Mouse (Mus musculus): ENCODE results near the gene Syngap1.
"Not testable (repeated sequence)": the region's sequence is repeated elsewhere in the genome, so short reads cannot be mapped to it uniquely, and the experiment has no call there.

Syngap1 gene

DNA sequence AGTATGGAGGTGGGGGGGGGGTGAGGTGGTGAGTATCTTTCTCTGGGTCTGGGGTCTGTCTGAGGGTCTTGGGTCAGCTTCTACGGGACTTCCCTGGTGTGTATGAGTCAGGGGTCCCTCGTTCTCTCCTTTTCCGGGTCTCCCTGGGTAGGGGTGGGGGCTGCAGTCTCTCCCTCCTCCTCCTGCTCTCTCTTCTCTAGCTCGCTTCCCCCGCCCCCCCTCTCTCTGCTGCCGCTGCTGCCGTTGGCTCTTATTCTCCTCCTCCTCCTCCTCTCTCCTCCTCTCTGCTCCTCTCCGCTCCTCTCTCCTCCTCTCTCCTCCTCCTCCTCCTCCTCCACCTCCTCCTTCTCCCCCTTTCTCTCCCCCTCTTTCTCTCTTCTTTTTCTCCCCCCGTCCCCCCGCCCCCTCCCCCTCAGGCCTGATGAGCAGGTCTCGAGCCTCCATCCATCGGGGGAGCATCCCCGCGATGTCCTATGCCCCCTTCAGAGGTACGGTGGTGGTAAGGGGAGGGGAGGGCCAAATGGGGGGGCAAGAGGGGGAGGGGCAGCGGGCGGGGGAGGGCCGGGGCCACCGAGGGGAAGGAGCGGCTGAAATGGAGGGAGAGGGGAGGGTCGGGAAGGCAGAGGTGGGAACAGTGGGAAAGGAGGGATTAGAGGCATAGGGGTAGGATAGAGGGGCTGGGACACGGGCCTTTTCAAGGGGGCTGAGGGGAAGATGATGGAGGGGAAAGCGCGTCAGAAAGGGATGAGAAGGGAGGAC lies at the start of gene Syngap1:
TSS of gene Syngap1 (plus strand) at position 223 of the 759 bp plus-strand sequence.
- no peak for DNase-seq

- no peak for DNase-seq
These were observed 48.2 kb upstream of the Syngap1 start for GRCm38 (mm10) chr17:26892635-26893375.

DNA sequence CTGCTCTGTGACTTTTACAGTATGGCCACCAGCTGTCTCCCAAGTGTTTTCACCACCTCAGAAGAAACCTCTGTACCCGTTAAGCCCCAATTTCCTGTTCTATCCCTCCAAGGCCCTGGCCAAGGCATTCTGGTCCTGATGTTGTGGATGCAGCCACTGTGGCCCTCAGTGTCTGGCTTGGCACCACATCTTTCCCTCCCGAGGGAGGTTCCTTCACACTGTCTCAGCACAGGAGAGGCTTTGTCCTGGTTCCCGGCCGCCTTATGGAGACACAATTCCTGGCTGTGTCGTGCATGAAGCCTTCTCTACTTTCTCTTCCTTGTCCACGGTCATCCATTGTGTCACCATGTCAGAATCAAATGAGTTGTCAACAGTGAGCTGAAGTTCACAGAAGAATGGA lies 47.6 kb upstream of the Syngap1 start:
- no peak for DNase-seq

GRCm38 (mm10) chr17:26894342-26894741 lies 46.7 kb upstream of the Syngap1 start:
- DNase-seq = no peak

DNA sequence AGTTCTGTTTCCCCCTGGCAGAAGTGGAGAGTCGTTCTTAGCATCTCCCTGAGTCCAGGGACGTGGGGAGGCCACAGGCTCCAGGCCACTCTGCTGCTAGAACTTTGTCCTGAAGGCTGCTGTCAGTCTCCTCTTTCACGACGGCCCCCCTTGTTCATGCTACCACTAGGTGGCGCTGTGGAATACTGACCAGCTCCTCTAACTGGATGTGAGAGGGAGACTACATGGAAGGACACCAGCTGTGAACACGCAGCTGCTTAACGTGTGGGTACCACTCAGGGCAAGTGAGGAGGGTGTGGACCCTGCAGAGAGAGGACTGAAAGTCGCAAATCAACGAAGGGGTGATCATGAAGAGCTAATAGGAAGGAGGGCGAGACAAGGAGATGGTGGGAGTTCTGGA lies 45.5 kb upstream of the Syngap1 start:
- DNase-seq = peak; percentile 17 to 29

GRCm38 (mm10) chr17:26900916-26901315 lies 40.1 kb upstream of the Syngap1 start:
- no peak for DNase-seq

DNA sequence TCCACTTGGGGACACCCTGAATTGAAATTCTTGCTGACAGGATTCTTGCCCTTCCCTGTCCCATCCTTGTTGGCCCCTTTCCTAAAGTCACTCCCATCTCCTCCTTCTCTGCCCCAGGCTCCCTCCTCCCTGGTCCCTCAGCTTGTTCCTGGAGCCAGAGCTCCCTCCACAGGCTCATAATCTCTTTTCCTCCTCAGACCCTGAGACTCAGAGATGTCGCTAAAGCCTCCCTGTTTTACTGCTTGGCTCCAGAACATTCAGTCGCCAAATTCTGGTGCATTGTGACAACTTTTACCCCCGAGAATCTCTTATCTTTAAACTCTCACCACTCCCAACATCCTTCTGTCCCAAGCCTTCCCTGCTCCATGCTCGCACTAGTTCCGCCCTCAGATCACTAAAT lies 36.7 kb upstream of the Syngap1 start:
- no peak for DNase-seq

- not testable (repeated sequence) for DNase-seq
These were observed 33.5 kb upstream of the Syngap1 start for GRCm38 (mm10) chr17:26907506-26907905.

GRCm38 (mm10) chr17:26915248-26915647 lies 25.8 kb upstream of the Syngap1 start:
- no peak for DNase-seq

- peak; percentile 98 to 99 for DNase-seq
These were observed 24.2 kb upstream of the Syngap1 start, which contains the start of gene Kifc5b for GRCm38 (mm10) chr17:26916711-26917482. Gene Kifc5b (plus strand): TSS chr17:26917091.

GRCm38 (mm10) chr17:26917560-26917959 lies 23.5 kb upstream of the Syngap1 start:
- DNase-seq = not testable (repeated sequence)

- no peak for DNase-seq
These were observed 22.7 kb upstream of the Syngap1 start for GRCm38 (mm10) chr17:26918343-26918742.

DNA sequence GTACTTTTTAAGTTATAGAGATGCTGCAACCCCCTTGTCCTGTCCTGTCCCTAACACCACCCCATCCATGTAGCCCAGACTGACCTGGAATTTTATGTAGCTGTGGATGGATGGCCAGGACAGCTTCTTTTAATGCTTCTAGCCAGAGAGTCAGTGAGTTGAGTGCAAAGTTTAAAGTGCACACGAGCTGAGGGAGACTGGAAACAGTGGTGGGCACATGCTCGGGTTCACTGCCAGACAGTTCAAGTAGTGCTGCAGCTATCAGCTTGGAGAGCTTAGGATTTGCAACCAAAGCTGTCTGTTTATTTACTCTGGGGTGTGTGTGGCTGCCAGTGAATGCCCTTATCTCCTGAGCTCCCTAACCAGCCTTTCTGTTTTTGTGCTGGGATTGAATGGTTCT lies 21.5 kb upstream of the Syngap1 start:
- not testable (repeated sequence) for DNase-seq

DNA sequence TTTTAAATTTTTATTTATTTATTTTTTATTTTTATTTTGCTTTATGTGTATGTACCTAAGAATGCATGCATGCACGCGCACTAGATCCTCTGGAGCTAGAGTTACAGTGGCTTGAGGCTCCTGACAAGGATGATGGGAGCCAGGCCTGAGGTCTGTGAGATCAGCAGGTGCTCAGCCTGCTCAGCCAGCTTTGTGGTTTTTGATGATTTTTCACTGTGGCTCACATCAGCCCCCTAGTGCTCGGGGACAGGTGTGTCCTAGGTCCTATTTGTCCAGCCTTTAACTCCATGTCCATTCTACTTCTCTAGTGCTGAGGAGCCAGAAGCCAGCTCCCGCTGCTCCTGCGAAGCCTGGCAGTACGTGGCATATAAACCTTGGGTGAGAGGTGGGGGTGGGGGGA lies 18.7 kb upstream of the Syngap1 start:
- DNase-seq = not testable (repeated sequence)

DNA sequence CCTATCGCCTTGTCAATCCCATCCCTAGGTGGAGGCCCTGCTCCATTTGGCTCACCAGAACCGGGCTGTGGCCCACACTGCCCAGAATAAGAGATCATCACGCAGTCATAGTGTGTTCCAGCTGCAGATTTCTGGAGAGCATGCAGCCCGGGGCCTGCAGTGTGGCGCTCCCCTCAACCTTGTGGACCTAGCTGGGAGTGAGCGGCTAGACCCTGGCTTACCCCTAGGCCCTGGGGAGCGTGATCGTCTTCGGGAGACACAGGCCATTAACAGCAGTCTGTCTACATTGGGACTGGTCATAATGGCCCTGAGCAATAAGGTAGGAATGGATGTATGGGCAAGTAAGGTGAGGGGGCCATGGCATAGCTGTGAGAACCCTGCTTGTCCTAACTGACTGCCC lies 15.6 kb upstream of the Syngap1 start:
- DNase-seq = not testable (repeated sequence)

- DNase-seq = not testable (repeated sequence)
These were observed 9.3 kb upstream of the Syngap1 start for GRCm38 (mm10) chr17:26931795-26932194.

- peak; percentile 93 to 95 for DNase-seq
These were observed 8.1 kb upstream of the Syngap1 start, which contains the start of gene Phf1 for GRCm38 (mm10) chr17:26932839-26933398. Gene Phf1 (plus strand): TSS chr17:26933052.

DNA sequence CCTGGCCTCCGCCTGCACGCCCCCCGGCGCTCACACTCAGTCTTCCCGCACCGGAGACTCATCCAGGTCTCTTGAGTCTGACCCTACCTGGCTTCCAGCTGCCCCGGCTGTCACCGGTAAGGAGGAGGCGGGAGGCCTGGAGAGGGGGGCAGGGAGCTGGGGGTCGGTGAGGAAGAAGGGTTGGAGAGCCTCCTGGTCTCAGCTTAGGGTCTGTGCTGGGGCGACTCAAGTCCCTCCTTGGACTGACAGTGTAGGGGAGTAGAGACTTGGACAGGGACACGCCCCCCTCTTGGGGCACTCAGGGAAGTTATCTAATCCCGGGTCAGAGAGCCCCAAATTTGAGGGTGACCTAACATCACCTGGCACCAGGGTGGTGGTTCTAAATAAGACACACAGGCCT lies 7.6 kb upstream of the Syngap1 start:
- no peak for DNase-seq

DNA sequence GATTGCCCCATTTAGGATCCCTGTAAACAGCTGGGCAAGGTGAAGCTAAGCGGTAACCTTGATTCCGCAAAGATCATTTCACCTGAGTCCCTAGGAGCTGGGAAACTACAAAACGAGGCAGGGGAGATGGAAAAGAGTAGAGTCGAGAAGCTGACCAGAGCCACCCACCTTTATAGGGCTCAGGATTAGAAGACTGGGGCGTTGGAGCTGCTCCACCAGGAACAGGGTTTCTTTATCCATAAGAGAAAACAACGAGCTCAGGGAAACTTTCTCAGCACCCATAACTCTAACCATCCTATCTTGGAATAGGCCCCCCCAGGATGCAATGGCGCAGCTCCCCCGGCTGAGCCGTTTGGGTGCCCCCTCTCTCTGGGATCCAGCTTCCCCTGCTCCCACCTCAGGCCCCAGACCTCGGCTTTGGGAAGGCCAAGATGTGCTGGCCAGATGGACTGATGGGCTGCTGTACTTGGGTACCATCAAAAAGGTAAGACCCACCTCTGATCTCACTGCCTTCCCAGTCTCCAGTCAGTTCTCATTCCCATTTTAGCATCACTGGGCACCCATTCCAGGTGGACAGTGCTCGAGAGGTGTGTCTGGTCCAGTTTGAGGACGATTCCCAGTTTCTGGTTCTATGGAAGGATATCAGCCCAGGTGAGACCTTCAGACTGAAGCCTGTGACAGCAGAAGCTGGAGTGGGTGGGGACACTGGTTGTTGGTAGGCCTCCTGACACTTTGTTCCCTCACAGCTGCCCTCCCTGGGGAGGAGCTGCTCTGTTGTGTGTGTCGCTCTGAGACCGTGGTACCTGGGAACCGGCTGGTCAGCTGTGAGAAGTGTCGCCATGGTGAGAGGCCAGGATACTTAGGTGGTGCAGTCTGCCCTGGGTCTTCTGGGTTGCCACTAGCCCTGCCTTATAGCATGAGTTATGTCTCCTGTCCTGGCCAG lies 6.9 kb upstream of the Syngap1 start:
- no peak for DNase-seq

DNA sequence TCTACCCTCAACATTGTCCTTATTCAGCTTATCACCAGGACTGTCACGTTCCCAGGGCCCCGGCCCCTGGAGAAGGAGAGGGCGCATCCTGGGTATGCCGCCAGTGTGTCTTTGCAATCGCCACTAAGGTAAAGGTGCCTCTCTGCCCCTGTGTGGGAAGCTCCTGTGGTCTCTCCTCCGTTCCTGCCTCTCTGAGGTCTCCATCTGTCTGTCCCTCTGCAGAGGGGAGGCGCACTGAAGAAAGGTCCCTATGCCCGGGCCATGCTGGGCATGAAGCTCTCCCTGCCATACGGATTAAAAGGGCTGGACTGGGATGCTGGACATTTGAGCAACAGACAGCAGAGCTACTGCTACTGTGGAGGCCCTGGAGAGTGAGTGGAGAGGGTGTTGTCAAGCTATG lies 6.0 kb upstream of the Syngap1 start:
- DNase-seq = no peak

GRCm38 (mm10) chr17:26936453-26936852 lies 4.6 kb upstream of the Syngap1 start:
- DNase-seq = no peak

Measured in thymus, adult 18-20 months (tissue).